Mouse (Mus musculus) olfactory bulb, adult 2 months (tissue): ENCODE measurements around the gene Aldh3b2.

ENCODE experiments used
- CTCF ChIP-seq: fragments of 200-500 bp; IDR thresholded peaks from 2 replicates; pipeline ENCODE4 v1.5.1; 2012; ENCODE audit warnings: low read depth, mild to moderate bottlenecking, low read length, moderate library complexity; ENCODE audit not compliant: insufficient read depth
- POLR2A ChIP-seq: fragments of 200-500 bp; IDR thresholded peaks from 2 replicates; pipeline ENCODE4 v1.6.1; 2012; ENCODE audit warnings: mild to moderate bottlenecking, low read depth, low read length, moderate library complexity; ENCODE audit not compliant: insufficient read depth

- TF ChIP-seq CTCF (no peak), POLR2A (no peak)
These were observed 33.0 kb downstream of the Aldh3b2 start for GRCm38 (mm10) chr19:4005091-4005490.
